Mouse (Mus musculus) stomach, postnatal 0 days (tissue): ENCODE results near the gene Ass1.

Experiments
- CTCF ChIP-seq: IDR thresholded peaks from 2 replicates; pipeline ENCODE4 v1.5.1; 2016; ENCODE audit warnings: antibody characterized with exemption, low read depth, mild to moderate bottlenecking, moderate library complexity
- EP300 ChIP-seq: optimal IDR thresholded peaks from 2 replicates; pipeline ENCODE3; 2016; ENCODE audit warnings: antibody characterized with exemption

GRCm38 (mm10) chr2:31492308-31492707 is 22.3 kb downstream of the Ass1 start:
- TF ChIP-seq EP300, result no peak
- peak; percentile 35 for TF ChIP-seq CTCF
